Mouse (Mus musculus) cerebellum, adult 2 months (tissue): ENCODE measurements around the gene St3gal2. TPM values are rescaled to one million over a fixed set of nuclear protein-coding genes. Genes with fewer than 3 reads are reported as not detected.

Experiments
- DNase-seq, 2 experiments: peaks; one replicate each; pipeline ENCODE4 v3.0.0; 2021
- H3K27ac ChIP-seq: fragments of 200-500 bp; 2 replicates; pipeline ENCODE4 v1.5.1; 2012; ENCODE audit warnings: low read length, control low read depth, inconsistent platforms; ENCODE audit not compliant: insufficient read depth
- H3K27me3 ChIP-seq: fragments of 200-500 bp; 2 replicates; pipeline ENCODE4 v1.6.1; 2012; ENCODE audit warnings: inconsistent platforms, mild to moderate bottlenecking, low read length, moderate library complexity; ENCODE audit not compliant: control insufficient read depth, insufficient read depth
- H3K4me1 ChIP-seq: fragments of 200-500 bp; 2 replicates; pipeline ENCODE4 v1.6.1; 2011; ENCODE audit warnings: low read length; ENCODE audit not compliant: control insufficient read depth, insufficient read depth
- H3K4me3 ChIP-seq: fragments of 200-500 bp; replicated peaks from 2 replicates; pipeline ENCODE3; 2011; ENCODE audit warnings: mild to moderate bottlenecking, low read depth, low read length, control low read depth; ENCODE audit not compliant: insufficient read depth
- CTCF ChIP-seq: fragments of 200-500 bp; IDR thresholded peaks from 2 replicates; pipeline ENCODE4 v1.5.1; 2011; ENCODE audit warnings: low read depth, mild to moderate bottlenecking, control low read depth, low read length, moderate library complexity, borderline replicate concordance; ENCODE audit not compliant: insufficient read depth
- POLR2A ChIP-seq: fragments of 200-500 bp; IDR thresholded peaks from 2 replicates; pipeline ENCODE4 v1.6.1; 2011; ENCODE audit warnings: low read length, control low read depth, borderline replicate concordance; ENCODE audit not compliant: insufficient read depth
- WGBS: fragments of 180-500 bp; shearing (Covaris S2); methylation state at CpG from one replicate; pipeline ENCODE4 v1.1.7; 2018; 5-methylcytosine and 5-hydroxymethylcytosine counted together
- polyA plus RNA-seq: library from polyadenylated mRNA; depleted of rRNA; stranded (reverse); fragments of >200 nt; gene quantifications from 2 replicates; pipeline ENCODE4 v1.2.3, GENCODE M21; 2012

Gene St3gal2
- polyA plus RNA-seq, 1 experiment, result 81.1 TPM

DNA sequence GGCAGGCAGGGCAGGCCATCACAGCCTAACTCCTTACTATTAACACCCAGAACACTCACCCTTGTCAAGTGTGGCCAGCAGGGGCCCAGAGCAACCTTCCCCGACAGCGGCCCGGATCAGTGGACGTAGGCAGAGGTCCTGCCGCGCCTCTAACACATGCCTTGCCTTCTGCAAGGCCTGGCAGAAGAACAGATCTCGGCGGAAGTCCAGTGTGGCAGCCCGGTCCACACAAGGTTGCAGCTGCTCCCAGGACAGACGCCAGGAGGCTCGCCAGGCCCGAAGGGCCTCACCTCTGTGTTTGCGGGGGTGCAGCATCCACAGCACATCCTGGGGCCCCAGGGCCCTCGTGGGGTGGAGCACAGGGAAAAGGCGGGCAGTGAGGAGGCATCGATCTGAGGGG, 30.9 kb upstream of the St3gal2 start:
- no peaks in the 10 kb centered on the region for H3K27me3 ChIP-seq
- TF ChIP-seq CTCF (no peak), POLR2A (no peak)
- 8% methylated on average over 16 of the region's 16 CpGs for WGBS
- peak overlapping the region; percentile 96 for H3K27ac ChIP-seq
- H3K4me1 ChIP-seq, result peaks cover 61% of the 10 kb centered on the region
- no peak overlapping the region for H3K4me3 ChIP-seq
- peak; percentile 86 to 88 for DNase-seq

DNA sequence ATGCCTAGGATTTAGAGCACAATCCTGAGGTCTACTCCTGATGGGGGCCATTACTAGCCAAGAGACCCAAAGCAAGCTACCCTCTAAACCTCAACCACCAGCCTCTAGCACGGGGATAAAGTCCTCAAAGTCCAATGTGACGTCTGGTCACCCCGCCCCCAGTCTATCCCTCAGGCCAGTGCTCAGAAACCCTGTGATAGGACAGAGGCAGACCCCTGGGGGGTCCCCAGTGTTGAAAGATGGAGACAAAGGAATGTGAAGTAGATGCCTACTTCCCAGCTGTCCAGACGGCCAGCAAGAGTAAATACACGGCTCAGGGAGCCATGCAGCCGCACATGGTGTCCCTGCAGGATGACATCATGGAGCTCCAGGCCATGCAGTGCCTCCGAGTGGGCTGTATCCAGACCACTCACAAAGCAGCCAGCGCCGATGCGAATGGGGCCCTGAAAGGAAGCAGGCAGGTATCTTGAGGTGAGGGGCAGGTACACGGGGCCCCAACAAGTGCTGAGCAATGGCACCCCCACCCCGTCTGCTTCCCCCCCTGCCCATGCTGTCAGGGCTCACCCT, 29.7 kb upstream of the St3gal2 start:
- H3K27ac ChIP-seq, result peak overlapping the region; percentile 96
- TF ChIP-seq POLR2A, result no peak
- TF ChIP-seq CTCF, result no peak
- H3K4me1 ChIP-seq, result peaks cover 57% of the 10 kb centered on the region
- no peaks in the 10 kb centered on the region for H3K27me3 ChIP-seq
- peak in 1 of 2 experiments; percentile 18 for DNase-seq
- H3K4me3 ChIP-seq, result no peak overlapping the region
- 71% methylated on average over 12 of the region's 12 CpGs for WGBS

DNA sequence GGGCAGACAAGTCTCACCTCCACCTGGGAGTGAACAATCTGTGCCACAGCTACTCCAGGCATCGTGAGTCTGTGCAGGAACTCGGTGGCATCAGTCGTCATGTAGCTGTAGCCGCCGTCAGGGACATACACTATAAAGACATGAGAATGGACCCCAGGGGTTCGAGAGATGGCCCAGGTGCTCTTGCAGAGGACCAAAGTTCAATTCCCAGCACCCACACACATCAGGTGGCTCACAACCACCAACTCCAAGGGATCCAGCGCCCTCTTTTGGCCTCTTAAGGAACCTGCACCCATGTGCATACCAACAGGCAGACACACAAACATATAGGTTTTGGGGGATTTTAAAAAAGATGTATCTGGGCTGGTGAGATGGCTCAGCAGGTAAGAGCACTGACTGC, 27.7 kb upstream of the St3gal2 start:
- WGBS, result 92% methylated on average over 7 of the region's 7 CpGs
- Histone ChIP-seq H3K27me3 (no peaks in the 10 kb centered on the region), H3K27ac (no peak overlapping the region), H3K4me3 (no peak overlapping the region), H3K4me1 (peaks cover 46% of the 10 kb centered on the region)
- TF ChIP-seq CTCF (0 out of 2 replicates have a peak, but pooled peaks have one; percentile 9), POLR2A (no peak)
- DNase-seq, result no peak

DNA sequence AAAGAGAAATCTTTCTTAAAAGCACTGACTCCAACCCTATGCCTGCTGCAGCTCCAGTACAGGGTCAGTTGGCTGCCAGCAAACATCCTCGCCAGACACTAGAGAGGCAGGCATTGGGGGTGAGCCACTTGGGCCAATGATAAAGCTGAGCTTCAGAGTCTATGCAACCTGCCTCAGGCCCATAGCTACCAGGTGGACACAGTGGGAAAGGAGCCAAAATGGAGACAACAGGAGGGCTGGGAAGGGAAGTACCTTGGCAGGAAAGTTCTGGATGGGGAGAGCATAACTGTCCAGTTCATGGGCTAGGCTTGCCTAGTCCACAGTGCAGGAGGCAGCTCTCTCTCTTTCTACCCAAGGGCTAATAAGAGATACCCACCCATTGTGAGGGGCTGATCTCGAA, 26.8 kb upstream of the St3gal2 start:
- peaks cover 37% of the 10 kb centered on the region for H3K4me1 ChIP-seq
- peak overlapping the region; percentile 1; the same call in 1 of the 2 replicates for H3K27ac ChIP-seq
- no peaks in the 10 kb centered on the region for H3K27me3 ChIP-seq
- no peak for TF ChIP-seq POLR2A
- TF ChIP-seq CTCF, result no peak
- DNase-seq, result peak; percentile 66 to 89
- 31% methylated on average over 2 of the region's 2 CpGs for WGBS
- no peak overlapping the region for H3K4me3 ChIP-seq

- Histone ChIP-seq H3K4me1 (peaks cover 18% of the 10 kb centered on the region), H3K27me3 (no peaks in the 10 kb centered on the region), H3K27ac (no peak overlapping the region), H3K4me3 (no peak overlapping the region)
- no peak for DNase-seq
- WGBS, result 86% methylated on average over 10 of the region's 10 CpGs
- TF ChIP-seq CTCF, result no peak
- no peak for TF ChIP-seq POLR2A
These were observed 24.9 kb upstream of the St3gal2 start for GRCm38 (mm10) chr8:110894851-110895250.

DNA sequence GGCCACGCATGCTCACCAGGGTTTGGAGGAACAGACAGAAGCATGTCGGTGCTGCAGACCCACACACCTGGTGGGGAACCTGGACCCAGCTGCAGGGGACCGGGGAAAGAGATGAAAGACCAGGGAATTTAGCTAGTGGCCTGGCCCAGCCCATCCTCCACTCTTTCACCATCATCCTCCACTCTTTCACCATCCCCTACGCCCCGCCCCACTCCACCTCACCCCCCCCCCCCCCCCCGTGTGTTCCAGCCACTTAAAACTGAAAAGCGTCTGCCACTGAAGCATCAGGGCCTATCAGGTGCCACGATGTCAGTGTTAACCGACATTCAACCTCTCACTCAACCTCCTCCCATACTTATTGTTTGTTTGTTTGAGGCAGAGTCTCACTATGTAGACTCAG, 24.5 kb upstream of the St3gal2 start:
- WGBS, result 77% methylated on average over 9 of the region's 9 CpGs
- DNase-seq, result no peak
- H3K4me1 ChIP-seq, result peaks cover 14% of the 10 kb centered on the region
- no peak overlapping the region for H3K27ac ChIP-seq
- H3K4me3 ChIP-seq, result no peak overlapping the region
- no peaks in the 10 kb centered on the region for H3K27me3 ChIP-seq
- no peak for TF ChIP-seq CTCF
- TF ChIP-seq POLR2A, result no peak

DNA sequence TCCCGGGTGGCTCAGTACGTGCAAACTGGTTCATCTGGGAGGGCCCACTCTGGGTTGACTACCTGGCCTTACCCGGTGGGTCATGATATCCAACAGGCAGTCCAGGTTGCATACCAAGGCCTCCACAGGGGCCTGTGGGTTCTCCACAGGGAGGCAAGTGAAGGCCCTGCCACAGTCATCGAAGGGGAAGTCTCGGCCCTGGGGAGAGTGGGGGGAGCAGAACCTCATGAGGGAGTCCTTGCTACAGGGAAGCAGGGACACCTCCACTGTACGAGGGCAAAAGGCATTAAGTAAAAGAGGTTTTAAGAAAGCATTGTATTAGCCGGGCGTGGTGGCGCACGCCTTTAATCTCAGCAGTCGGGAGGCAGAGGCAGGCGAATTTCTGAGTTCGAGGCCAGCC, 23.9 kb upstream of the St3gal2 start:
- no peak overlapping the region for H3K4me3 ChIP-seq
- no peak for DNase-seq
- no peak overlapping the region for H3K27ac ChIP-seq
- 94% methylated on average over 13 of the region's 13 CpGs for WGBS
- H3K27me3 ChIP-seq, result no peaks in the 10 kb centered on the region
- peaks cover 12% of the 10 kb centered on the region for H3K4me1 ChIP-seq
- no peak for TF ChIP-seq CTCF
- no peak for TF ChIP-seq POLR2A

DNA sequence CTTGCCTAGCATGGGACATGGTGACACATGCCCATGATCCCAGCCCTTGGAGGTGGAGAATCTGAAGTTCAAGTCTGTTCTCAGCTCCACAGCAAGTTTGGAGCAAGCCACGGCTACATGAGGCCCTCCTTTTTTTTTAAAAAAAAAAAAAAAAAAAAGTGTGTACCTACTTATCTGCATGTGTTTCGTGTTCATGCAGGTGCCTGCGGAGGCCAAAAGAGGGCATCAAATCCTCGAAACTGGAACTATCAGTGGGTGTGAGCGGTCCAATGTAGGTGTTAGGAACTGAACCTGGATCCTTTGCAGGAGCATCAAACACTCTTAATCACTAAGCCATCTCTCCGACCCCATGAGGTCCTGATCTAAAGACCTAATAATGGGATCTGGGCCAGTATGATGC, 22.2 kb upstream of the St3gal2 start:
- Histone ChIP-seq H3K4me1 (peaks cover 9% of the 10 kb centered on the region), H3K4me3 (no peak overlapping the region), H3K27ac (no peak overlapping the region), H3K27me3 (no peaks in the 10 kb centered on the region)
- no peak for DNase-seq
- 89% methylated on average over 6 of the region's 6 CpGs for WGBS
- no peak for TF ChIP-seq POLR2A
- 0 out of 2 replicates have a peak, but pooled peaks have one; percentile 9 for TF ChIP-seq CTCF

DNA sequence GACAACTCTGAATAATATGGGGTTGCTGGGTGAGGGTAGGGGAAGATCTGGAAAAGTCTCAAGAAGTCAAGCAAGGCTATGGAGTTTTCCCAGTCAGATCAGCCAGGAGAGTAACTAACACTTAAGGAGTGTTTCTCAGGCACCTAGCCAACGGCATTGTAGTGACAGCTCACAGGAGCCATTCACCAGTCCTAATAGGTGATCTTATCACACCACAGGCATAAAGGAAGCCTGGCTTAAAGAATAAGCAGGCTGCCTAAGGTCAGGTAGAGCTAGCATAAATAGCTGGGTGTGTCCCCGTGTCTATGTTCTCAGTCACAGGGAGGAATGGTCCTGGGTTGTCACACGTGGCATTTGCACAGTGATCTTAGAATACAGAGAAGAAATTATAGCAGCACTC, 18.7 kb upstream of the St3gal2 start:
- Histone ChIP-seq H3K27ac (no peak overlapping the region), H3K4me3 (no peak overlapping the region), H3K27me3 (no peaks in the 10 kb centered on the region), H3K4me1 (no peaks in the 10 kb centered on the region)
- no peak for DNase-seq
- TF ChIP-seq POLR2A, result no peak
- no peak for TF ChIP-seq CTCF
- WGBS, result 80% methylated on average over 3 of the region's 3 CpGs
